Mouse (Mus musculus) 416B (cell line): Measurements from ENCODE around the gene Fut7.

Experiments used
- DNase-seq: peaks from one replicate; pipeline ENCODE4 v3.0.0; 2011; ENCODE audit warnings: low read depth

The Fut7 gene

GRCm38 (mm10) chr2:25422587-25423410 is at the start of gene Fut7:
Gene Fut7 (plus strand): TSS chr2:25423267.
- DNase-seq: peak; percentile 96

GRCm38 (mm10) chr2:25373431-25373830 is 49.6 kb upstream of the Fut7 start:
- DNase-seq: peak; percentile 29

- DNase-seq: peak; percentile 64
These were observed 46.5 kb upstream of the Fut7 start for GRCm38 (mm10) chr2:25376589-25376988.

GRCm38 (mm10) chr2:25384492-25384891 is 38.6 kb upstream of the Fut7 start:
- no peak for DNase-seq

- DNase-seq: no peak
These were observed 31.8 kb upstream of the Fut7 start for GRCm38 (mm10) chr2:25391266-25391665.

- no peak for DNase-seq
These were observed 28.5 kb upstream of the Fut7 start for GRCm38 (mm10) chr2:25394281-25395221.

- DNase-seq: no peak
These were observed 27.1 kb upstream of the Fut7 start, which contains the start of gene Entpd2 for GRCm38 (mm10) chr2:25395721-25396596. Gene Entpd2 (plus strand): TSS chr2:25395874.

GRCm38 (mm10) chr2:25396597-25396983 is 26.5 kb upstream of the Fut7 start:
- DNase-seq: no peak

GRCm38 (mm10) chr2:25397010-25397409 is 26.1 kb upstream of the Fut7 start:
- DNase-seq: no peak

- no peak for DNase-seq
These were observed 25.0 kb upstream of the Fut7 start for GRCm38 (mm10) chr2:25398065-25398464.

GRCm38 (mm10) chr2:25399051-25399450 is 24.0 kb upstream of the Fut7 start, which contains the start of gene Npdc1:
Gene Npdc1 (plus strand): TSS chr2:25399351.
- no peak for DNase-seq

- DNase-seq: no peak
These were observed 22.8 kb upstream of the Fut7 start for GRCm38 (mm10) chr2:25400291-25400690.

- DNase-seq: peak; percentile 38
These were observed 22.3 kb upstream of the Fut7 start for GRCm38 (mm10) chr2:25400764-25401163.

- DNase-seq: peak; percentile 88
These were observed 20.6 kb upstream of the Fut7 start for GRCm38 (mm10) chr2:25402377-25402971.

- DNase-seq: no peak
These were observed 20.0 kb upstream of the Fut7 start for GRCm38 (mm10) chr2:25402972-25403601.

- no peak for DNase-seq
These were observed 19.1 kb upstream of the Fut7 start for GRCm38 (mm10) chr2:25403994-25404393.

- DNase-seq: no peak
These were observed 14.2 kb upstream of the Fut7 start for GRCm38 (mm10) chr2:25408908-25409307.

GRCm38 (mm10) chr2:25413436-25413835 is 9.6 kb upstream of the Fut7 start:
- peak; percentile 36 for DNase-seq

- no peak for DNase-seq
These were observed 5.6 kb upstream of the Fut7 start for GRCm38 (mm10) chr2:25417426-25417825.

- DNase-seq: peak; percentile 93
These were observed 1.2 kb upstream of the Fut7 start for GRCm38 (mm10) chr2:25421896-25422295.

- DNase-seq: no peak
These were observed 559 bp downstream of the Fut7 start for GRCm38 (mm10) chr2:25423626-25424025.
